Mouse (Mus musculus) small intestine, adult 2 months (tissue): ENCODE measurements around the gene Klrb1. TPM values are rescaled to one million over a fixed set of nuclear protein-coding genes. Genes with fewer than 3 reads are reported as not detected.
"Not testable (repeated sequence)": the region's sequence is repeated elsewhere in the genome, so short reads cannot be mapped to it uniquely, and the experiment has no call there.

Experiments
- H3K27ac ChIP-seq: fragments of 200-500 bp; 2 replicates; pipeline ENCODE4 v1.5.1; 2012; ENCODE audit warnings: low read depth, low read length, control low read depth, inconsistent platforms; ENCODE audit not compliant: insufficient read depth
- H3K27me3 ChIP-seq: fragments of 200-500 bp; 2 replicates; pipeline ENCODE4 v1.6.1; 2012; ENCODE audit warnings: mild to moderate bottlenecking, moderate library complexity, low read length, inconsistent platforms; ENCODE audit not compliant: control insufficient read depth, insufficient read depth
- H3K36me3 ChIP-seq: fragments of 200-500 bp; 2 replicates; pipeline ENCODE4 v1.6.1; 2012; ENCODE audit warnings: mild to moderate bottlenecking, low read length, control low read depth, inconsistent platforms; ENCODE audit not compliant: control insufficient read depth, insufficient read depth
- H3K4me1 ChIP-seq: fragments of 200-500 bp; 2 replicates; pipeline ENCODE4 v1.6.1; 2012; ENCODE audit warnings: low read length, inconsistent platforms, mixed read lengths; ENCODE audit not compliant: control insufficient read depth, insufficient read depth, insufficient read length
- H3K4me3 ChIP-seq: fragments of 200-500 bp; 2 replicates; pipeline ENCODE4 v1.5.1; 2012; ENCODE audit warnings: low read depth, mild to moderate bottlenecking, control low read depth, inconsistent platforms, low read length, moderate library complexity
- CTCF ChIP-seq: fragments of 200-500 bp; IDR thresholded peaks from 2 replicates; pipeline ENCODE4 v1.5.1; 2012; ENCODE audit warnings: low read depth, mild to moderate bottlenecking, control low read depth, inconsistent platforms, low read length, moderate library complexity, mixed read lengths; ENCODE audit not compliant: insufficient replicate concordance, insufficient read length; ENCODE audit errors: extremely low read depth
- POLR2A ChIP-seq: fragments of 200-500 bp; IDR thresholded peaks from 2 replicates; pipeline ENCODE4 v1.6.1; 2012; ENCODE audit warnings: low read depth, mild to moderate bottlenecking, control low read depth, inconsistent platforms, low read length, moderate library complexity
- WGBS: fragments of 180-500 bp; shearing (Covaris S2); methylation state at CpG from one replicate; pipeline ENCODE4 v1.1.7; 2018; 5-methylcytosine and 5-hydroxymethylcytosine counted together
- polyA plus RNA-seq: library from polyadenylated mRNA; depleted of rRNA; stranded (reverse); fragments of >200 nt; gene quantifications from 2 replicates; pipeline ENCODE4 v1.2.3, GENCODE M21; 2012; rRNA removed

Klrb1 gene
- polyA plus RNA-seq = not detected in 2 replicates

DNA sequence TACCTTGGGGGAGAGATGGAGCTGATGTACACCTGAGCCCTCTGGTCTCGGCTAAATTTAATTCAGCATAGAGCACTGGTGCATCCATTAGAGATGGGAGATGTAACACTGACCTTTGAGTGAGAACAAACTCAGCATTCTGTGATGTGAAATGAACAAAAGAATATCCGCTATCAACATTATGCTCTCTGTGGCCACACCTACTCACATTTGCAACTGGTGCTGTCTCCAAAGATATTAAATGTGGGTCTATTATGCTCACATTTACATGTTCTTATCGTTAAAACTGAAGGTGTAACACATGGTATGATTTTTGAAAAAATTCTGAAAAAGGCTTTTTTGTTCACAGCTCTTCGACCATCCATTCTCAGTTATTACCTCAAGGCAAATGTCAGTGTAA lies at the start of gene Klrb1:
Klrb1 (minus strand) TSS at position 101 of the 400 bp plus-strand sequence.
- H3K4me3 ChIP-seq = no peak within 1 kb of the TSS
- no peaks in the 10 kb centered on the region for H3K4me1 ChIP-seq
- 90% methylated on average over 4 of the region's 4 CpGs for WGBS
- no peak for TF ChIP-seq POLR2A
- TF ChIP-seq CTCF = no peak
- no peak within 1 kb of the TSS for H3K27ac ChIP-seq
- H3K27me3 ChIP-seq = no peaks in the 10 kb centered on the region
- H3K36me3 ChIP-seq = no peaks in the 10 kb centered on the region

DNA sequence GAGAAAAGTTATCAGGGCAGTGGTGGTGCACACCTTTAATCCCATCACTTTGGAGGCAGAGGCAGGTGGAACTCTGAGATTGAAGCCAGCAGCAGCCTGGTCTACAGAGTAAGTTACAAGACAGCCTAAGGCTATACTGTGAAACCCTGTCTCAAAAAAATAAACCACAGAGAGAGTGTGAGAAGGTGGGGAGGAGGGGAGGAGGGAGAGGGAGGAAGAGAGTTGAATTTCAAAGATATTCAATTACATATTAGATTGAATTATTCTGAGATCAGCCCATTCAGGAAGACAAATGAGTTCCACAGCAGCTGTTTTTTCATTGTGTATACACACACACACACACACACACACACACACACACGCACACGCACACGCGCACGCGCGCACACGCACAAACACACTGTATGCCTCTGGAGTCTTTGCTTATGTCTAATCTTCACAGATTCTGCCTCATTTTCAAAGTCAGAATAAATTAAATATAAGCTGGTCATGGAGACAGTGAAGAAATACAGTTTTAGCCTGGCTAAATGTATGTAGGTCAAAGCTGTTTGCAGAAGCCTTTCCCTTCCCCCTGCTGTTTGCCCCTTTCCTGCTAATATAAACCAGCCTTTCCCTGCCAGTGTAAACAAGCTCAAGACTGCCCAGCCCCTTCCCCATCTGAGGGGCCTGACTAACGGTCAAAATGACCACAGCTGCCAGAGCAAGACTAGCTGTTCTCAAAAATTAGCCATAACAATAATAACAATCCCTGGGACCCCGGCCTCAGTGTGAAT lies 46.8 kb upstream of the Klrb1 start:
- H3K27ac ChIP-seq = no peak overlapping the region
- no peaks in the 10 kb centered on the region for H3K27me3 ChIP-seq
- 79% methylated on average over 10 of the region's 10 CpGs for WGBS
- no peak overlapping the region for H3K4me3 ChIP-seq
- TF ChIP-seq CTCF = no peak
- TF ChIP-seq POLR2A = no peak
- no peaks in the 10 kb centered on the region for H3K36me3 ChIP-seq
- no peaks in the 10 kb centered on the region for H3K4me1 ChIP-seq

GRCm38 (mm10) chr6:128768047-128768446 lies 45.2 kb upstream of the Klrb1 start:
- TF ChIP-seq POLR2A (no peak), CTCF (no peak)
- Histone ChIP-seq H3K27ac (no peak overlapping the region), H3K36me3 (no peaks in the 10 kb centered on the region), H3K4me3 (no peak overlapping the region), H3K27me3 (no peaks in the 10 kb centered on the region), H3K4me1 (no peaks in the 10 kb centered on the region)
- 82% methylated on average over 4 of the region's 4 CpGs for WGBS

GRCm38 (mm10) chr6:128766486-128767254 lies 43.8 kb upstream of the Klrb1 start:
- not testable (repeated sequence) for H3K4me3 ChIP-seq, H3K27me3 ChIP-seq, H3K4me1 ChIP-seq, H3K36me3 ChIP-seq
- 61% methylated on average over 6 of the region's 6 CpGs for WGBS
- peak; percentile 33; the same call in 1 of the 2 replicates for TF ChIP-seq CTCF
- H3K27ac ChIP-seq = peak overlapping the region; percentile 28; the same call in 1 of the 2 replicates

DNA sequence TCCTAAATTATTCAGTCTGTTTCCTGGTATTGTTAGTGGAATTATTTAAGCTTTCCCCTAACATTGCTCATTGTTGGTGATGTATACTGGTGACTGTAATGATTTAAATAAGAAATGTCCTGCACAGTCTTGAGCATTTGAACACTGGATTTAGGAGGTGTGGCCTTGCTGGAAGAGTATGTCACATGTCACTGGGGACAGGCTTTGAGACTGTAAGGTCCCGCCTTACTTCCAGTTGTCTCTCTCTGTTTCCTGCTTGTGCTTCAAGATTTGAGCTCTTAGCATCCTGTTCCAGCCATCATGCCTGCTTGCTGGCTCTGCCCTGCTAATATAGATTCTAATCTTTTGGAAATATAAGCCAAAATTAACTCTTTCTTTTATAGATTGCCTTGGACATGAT lies 42.4 kb upstream of the Klrb1 start:
- WGBS = 71% methylated on average over 1 of the region's 1 CpGs
- Histone ChIP-seq H3K36me3 (no peaks in the 10 kb centered on the region), H3K4me3 (no peak overlapping the region), H3K27ac (no peak overlapping the region), H3K27me3 (no peaks in the 10 kb centered on the region), H3K4me1 (no peaks in the 10 kb centered on the region)
- TF ChIP-seq POLR2A = no peak

DNA sequence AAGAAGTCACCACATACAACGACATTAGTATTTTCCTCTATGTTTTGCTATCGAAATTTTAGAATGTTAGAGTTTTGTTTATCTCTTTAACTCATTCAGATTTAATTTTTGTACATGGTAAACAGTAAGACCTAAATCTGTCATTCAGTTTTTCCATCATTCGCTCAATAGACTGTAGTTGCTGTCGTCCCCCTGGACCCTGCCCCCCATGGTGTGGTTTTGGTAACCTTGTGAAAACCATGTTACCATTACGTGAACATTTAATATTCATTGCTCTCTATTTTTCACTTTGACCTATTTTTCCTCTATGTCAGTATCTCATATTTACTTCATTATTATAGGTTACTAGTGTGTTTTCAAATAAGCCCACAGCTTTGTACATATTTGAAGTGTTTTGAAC lies 41.7 kb upstream of the Klrb1 start:
- TF ChIP-seq CTCF = no peak
- no peak for TF ChIP-seq POLR2A
- 25% methylated on average over 5 of the region's 5 CpGs for WGBS
- no peaks in the 10 kb centered on the region for H3K4me1 ChIP-seq
- H3K4me3 ChIP-seq = no peak overlapping the region
- no peak overlapping the region for H3K27ac ChIP-seq
- no peaks in the 10 kb centered on the region for H3K27me3 ChIP-seq
- H3K36me3 ChIP-seq = no peaks in the 10 kb centered on the region
